Mouse (Mus musculus) embryo, embryonic 11.5 days (tissue): ENCODE measurements around the gene Zfp626.
"Not testable (repeated sequence)": the region's sequence is repeated elsewhere in the genome, so short reads cannot be mapped to it uniquely, and the experiment has no call there.

Experiments used
- DNase-seq: peaks from one replicate; pipeline ENCODE4 v3.0.0-alpha.2; 2012; ENCODE audit warnings: low read depth, low spot score

The Zfp626 gene

DNA sequence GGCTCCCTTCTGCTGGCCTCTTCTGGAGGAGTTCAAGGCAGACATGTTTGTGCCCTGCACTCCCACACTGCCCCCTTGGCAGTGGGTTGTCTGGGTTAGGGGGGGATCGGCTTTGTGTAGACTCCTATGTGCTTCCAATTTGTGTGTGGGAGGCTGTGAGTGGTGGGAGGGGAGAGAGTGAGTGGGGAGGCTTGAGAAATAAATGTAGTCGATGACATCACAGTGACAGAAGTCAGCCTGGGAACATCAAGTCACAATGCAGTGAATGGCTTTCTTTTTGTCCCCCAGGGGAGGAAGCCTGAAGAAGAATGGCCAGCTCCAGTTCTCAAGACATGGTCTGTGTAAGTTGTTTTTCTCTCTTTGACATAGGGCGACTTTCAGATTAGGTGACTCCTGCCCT, at the start of gene Zfp626:
Gene Zfp626 (plus strand): TSS at position 301 of the 400 bp plus-strand sequence.
- DNase-seq = not testable (repeated sequence)

DNA sequence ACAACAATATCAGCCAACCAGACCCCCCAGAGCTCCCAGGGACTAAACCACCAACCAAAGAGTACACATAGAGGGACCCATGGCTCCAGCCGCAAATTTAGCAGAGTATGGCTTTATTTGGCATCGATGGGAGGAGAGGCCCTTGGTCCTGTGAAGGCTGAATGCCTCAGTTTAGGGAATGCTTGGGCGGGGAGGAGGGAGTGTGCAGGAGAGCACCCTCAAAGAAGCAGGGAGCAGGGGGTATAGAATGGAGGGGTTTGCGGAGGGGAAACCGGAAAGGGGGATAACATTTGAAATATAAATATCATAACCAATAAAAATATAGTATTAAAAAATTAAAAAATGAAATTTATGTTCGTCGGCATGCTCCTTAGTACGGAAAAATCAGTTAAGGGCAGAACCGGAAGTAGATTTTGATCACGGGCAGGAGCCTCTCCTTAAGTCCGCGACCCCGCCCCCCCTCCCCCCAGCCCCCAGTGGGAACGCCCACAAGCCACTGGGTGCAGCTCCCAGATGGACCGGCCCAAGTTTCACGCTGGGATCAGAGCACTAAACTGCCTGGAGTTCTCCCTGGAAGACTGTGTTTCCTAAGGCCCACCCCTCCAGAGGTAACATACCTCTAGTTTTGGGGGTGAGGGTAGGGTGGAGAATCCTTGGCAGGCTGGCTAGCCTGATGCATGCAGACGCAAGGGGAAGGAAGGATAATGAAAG, 41.7 kb upstream of the Zfp626 start:
- DNase-seq = no peak

DNA sequence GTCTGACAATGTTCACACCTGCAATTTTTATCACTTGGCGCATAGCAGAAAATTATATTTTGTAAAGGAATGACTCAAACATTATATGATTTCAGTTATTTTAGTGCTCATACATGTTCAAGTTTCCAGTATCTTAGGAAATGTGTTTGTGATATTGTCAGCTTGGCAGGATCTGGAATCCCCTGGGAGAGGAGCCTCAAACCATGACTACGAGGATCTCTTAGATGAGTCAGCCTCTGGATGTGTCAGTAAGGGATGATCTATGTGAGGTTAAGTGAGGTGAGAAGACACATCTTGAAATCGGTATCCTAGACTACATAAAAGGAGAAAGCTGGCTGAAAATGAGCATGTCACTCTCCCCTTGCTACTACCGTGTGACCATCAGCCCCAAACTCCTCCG, 17.7 kb upstream of the Zfp626 start:
- no peak for DNase-seq

DNA sequence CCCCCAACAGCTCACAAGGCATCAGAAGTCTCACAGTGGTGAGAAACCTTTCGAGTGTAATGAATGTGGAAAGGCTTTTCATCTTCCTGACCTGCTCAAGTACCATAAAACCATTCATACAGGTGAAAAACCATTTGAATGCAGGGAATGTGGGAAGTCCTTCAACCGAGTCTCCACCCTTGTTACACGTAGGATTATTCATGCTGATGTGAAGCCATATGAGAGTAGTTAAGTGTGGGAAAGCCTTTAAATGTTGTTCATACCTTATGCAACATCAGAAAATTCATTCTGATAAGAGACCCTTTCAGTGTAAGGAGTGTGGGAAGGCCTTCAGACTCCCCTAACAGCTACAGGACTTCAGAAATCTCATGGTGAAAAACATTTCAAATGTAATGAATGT, 13.1 kb upstream of the Zfp626 start:
- not testable (repeated sequence) for DNase-seq

DNA sequence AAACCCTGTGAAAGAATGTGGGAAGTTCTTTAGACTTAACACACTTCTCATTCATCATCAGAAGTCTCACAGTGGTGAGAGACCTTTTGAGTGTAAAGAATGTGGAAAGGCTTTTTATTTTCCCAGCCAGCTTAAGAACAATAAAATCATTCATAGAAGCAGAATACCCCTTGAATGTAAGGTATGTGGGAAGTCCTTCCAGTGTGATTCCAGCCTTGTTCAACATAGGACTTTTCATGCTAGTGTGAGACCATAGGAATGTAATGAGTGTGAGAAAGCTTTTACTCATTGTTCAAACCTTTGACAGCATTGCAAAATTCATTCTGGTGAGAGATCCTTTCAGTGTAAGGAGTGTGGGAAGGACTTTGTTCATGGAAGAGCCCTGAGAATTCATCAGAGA, 12.4 kb upstream of the Zfp626 start:
- DNase-seq = no peak

DNA sequence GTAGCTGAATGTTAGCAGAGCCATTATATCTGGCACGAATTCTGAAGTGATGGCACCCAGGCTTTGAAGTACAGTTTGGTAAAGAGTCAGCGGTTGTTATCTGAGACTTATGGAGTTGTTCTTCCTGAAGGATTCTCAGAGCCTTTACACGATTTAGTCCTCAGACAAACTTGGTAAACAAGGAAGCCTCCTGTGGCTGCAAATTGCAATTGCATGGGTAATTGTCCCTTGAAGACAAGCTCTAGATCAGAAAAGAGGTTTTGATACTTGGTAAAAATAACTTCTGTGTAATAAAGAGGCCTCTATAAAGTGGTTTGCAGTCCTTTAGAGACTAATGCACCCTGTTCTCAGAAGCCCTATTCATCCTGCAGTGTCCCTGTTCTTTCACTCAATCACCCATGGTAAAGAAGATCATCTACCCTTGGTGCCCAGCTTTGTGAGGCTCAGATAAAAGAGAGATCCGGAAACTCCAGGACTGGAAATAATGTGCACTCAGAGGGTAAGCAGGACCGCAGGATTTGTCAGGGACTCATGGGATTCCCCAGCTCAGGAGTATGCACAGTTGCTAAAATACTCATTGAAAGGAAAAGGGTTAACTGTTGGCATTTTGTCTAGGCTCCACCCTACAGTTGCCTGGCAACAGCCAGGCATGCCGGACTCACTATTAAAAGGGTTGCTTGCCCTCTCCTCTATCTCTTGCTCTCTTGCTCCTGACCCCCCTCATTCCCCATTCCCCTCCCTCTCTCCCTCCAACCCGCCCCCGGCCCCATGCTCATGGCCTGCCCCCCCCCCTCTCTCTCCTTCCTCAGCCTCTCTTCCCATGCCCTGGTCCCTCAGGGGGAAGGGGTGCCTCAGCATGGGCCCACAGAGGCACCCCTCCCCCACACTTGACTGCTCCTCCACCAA, 8.8 kb upstream of the Zfp626 start:
- peak; percentile 41 for DNase-seq

DNA sequence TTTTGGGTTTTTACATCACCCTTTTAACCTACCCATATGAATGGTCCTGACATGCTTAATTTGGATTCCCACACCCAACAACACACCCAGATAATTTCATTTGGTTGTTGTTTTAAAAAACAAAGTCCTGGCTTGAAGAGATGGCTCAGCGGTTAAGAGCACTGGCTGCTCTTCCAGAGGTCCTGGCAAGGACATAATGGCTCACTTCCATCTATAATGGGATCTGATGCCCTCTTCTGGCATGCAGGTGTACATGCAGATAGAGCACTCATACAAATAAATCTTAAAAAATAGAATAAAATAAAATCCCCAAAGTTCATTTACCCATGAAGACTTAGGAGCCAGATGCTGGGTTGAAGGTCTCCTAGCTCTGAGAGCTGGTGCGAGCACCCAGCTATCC, 5.9 kb upstream of the Zfp626 start:
- no peak for DNase-seq

DNA sequence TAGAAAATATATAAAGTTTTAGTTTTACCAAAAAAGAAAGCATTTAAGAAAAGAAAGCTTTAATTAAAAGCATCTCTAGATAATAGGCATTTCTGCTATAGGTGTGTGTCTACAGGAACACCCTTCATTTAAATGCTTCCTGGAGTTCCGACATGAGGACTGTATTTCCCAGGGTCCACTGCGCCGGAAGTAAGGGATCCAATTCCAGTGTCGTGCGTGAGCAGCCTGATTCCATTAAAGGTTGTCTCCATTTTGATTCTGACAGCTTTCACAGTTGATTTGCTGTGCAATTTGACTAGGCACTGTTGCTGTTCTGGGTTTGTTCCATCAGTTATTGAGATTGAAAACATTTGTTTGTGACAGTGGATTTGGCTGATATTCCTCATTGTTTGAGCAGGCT, 4.0 kb upstream of the Zfp626 start:
- DNase-seq = no peak

DNA sequence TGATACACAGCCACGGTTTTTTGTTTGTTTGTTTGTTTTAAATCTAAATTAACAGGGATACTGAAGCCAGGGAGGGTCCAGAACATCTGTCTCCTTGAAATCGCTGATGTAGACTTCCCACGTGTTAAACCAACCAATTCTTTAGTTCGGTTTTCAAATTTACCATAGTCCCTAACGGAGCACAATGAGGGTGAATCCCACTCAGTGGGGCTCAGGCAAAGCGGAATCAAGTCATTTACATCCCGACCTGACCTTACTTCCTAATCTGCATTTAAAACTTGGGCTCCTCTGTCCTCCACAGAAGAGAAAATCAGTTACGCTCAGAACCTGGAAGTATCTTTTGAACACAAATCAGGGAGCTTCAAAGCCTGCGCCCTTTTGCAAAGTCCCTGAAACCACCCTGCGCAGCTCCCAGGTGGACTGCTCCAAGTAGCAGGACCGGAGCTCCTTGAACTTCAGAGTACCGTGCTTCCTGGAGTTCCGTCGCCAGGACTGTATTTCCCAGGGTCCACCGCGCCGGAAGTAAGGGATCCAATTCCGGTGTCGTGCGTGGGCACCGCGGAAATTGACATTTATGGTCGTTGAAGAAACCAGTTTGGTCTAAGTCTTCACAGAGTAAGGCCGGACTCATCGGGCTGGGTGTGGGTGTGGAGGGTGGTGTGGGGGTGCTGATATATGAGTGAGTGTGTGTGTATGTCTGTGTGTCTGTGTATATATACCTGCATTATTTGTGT, 2.5 kb upstream of the Zfp626 start:
- DNase-seq = peak; percentile 66

DNA sequence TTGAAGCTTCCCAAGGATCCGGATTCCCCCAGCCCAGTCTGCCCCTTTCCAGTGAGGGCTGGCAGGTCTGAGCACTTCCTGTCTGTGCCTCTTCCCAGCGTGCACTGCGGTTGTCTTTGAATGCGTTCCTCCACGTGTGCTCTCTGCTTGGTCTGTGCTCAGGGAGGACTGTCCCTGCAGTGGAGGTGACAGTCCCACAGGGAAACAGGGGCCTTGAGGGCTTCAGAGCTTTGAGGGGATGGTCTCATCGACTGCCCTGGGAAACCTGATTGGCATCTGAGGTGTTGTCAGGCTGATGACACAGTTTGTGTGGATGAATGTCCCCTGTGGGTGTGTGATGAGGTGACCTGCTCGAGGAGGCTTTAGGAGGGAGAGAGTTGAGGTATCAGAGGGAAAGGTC, 309 bp downstream of the Zfp626 start:
- DNase-seq = not testable (repeated sequence)

DNA sequence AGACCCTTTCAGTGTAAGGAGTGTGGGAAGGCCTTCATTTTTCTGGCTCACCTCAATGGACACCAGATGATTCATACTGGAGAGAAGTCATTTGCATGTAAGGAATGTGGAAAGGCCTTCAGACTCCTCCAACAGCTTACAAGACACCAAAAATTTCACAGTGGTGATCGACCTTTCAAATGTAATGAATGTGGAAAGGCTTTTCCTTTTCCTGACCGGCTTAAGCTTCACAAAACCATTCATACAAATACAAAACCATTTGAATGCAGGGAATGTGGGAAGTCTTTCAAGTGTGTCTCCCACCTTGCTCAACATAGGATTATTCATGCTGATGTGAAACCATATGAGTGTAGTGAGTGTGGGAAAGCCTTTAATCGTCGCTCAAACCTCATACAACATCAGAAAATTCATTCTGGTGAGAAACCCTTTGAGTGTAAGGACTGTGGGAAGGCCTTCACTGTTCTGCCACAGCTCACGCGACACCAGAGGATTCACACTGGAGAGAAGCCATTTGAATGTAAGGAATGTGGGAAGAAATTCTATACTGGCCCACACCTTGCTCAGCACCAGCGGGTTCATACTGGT, 11.6 kb downstream of the Zfp626 start:
- no peak for DNase-seq

DNA sequence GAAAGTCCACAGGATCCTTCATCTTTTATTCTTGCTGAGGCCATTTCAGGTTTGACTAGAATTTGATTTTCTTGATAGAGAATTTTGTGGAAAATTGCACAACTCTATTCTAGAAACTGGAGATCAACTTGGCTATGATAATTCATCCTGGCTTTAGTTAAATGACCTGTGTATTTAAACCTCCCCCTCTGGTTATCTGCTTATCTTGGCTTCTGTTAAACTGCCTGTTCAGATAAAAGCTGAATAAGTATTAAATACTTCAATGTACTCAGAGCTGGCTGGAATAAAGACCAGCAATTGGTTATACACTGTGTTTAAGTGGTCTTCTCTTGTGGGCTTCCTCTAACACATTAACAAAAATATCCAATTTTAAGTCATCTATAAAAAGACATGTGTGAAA, 15.6 kb downstream of the Zfp626 start:
- no peak for DNase-seq

DNA sequence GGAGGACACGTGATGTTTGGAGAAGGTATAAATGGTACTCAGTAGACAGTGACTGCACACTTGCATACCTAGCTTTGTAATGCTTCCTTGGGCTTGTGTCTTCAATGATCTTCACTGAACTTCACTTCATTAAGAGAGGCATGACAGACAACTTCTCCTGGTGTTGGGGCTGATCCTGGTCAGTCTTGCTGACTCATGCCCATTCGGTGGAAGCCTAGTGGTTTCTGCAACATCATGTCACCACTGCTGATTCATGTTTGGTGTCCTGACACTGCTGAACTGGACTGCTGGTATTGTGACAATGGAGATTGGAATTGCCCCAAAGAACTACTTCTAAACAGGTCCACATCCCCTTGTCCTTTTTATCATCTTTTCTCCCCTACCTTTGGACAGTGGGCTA, 27.1 kb downstream of the Zfp626 start:
- DNase-seq = no peak

DNA sequence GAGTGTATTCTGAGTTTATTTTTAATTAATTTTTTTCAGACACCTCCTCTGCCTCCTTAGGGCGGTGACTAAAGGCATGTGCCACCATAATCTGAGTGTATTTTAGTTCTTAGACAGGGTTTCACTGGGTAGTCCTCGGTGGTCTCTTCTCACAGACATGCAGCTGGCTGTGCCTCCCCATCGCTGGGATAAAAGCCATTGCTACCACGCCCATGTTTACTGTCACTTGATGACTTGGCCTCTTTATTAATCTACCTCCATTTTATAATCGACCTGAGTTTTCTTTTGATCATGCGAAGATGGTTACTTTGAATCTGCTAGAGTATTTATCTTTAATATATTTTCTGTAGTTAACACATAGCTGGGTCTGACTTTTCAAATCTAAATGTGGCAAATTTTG, 30.9 kb downstream of the Zfp626 start:
- no peak for DNase-seq

DNA sequence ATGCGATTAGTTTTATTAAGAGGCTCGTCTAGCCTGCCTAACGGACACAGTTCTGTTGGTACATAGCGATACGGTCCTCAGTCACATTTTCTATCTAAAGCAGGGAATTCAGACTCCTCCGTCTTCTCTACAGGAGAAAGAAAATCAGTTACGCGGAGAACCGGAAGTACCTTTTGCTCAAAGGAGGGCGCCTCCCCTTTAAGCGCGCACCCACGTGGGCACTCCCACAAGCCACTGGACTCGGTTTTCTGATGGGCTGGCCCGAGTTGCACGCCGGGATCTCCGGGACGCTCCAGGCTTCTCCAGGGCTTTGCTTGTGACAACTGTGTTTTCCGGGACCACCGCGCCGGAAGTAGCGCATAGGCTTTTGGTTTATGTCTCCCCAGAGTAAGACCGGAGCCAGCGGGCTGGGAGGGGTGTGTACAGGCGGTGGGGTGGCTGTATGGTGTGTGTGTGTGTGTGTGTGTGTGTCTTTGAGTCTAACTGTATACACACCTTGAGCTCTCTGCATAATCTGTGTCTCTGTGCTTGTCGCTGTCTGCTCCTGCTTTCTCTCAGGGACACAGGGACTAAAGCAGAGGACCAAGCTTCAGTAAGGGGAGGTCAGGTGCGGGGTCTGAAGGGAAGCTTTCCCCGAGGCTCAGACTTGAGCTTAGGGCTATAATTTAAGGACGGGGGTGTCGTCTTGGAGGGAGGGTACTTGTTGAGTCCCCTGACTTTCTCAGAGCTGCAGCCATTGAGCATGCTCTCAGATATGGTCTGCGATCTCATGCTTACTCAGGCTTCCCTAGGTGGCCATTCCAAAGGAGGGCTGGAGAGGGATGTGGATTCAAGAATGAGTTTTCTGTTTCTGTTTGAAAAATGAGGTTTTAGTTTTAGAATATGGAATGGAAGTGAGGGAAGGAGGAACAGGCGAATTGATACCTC, 31.6 kb downstream of the Zfp626 start, which contains the start of gene Zfp59:
Gene Zfp59 (plus strand): TSS at position 285 of the 927 bp plus-strand sequence.
- DNase-seq = peak; percentile 75

DNA sequence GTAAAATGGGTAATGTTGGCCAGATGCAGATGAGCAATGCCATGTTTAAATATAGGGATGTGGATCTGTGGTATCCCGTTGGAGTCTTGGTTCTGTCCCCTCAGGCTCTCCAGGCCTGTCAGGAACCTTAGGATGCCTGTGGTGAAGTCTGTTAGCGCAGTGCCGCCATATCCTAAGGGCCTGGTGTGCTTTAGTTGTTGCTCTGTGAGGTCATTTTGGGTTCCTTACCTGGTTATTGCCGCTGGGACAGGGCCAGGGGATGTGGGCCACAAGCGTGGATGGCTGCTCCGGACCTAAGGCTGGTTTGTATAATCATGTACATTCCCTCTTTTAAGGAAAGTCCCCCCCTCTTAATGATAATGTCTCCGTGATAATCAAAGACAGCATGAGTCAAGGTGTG, 32.6 kb downstream of the Zfp626 start:
- DNase-seq = no peak

DNA sequence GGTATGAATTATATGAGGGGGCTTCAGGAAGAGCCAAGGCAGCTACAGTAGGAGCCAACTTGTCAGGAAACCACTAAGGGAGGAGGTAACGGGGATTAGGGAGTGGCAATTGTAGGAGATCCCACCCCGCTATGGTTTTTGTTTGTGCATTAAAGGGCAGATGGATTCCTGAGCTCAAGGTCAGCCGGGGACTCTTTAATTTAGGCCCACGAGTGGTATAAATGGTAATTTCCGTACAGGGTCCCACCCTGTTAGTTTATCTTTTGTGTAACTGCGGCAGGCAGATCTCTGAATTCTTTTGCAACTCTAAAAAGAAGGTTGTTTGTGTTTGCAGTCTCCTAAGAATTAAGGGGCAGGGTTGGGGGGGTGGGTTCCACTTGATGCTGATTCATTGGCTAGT, 33.1 kb downstream of the Zfp626 start:
- DNase-seq = no peak

DNA sequence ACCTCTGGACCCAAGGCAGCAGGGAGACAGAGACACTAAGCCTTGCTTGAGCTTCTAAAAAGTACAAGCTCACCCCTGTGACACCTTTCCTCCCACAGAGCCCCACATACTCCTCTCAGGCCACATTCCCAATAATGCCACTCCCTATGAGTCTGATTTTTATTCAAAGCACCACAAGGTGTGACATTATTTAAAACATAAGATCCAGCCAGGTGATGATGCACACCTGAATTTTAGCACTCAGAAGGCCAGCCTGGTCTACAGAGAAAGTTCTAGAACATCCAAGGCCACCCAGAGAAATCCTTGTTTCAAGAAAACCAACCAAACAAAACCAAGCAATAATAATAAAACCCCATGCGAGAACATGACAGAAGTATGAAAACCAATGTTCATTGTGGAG, 50.2 kb downstream of the Zfp626 start, which contains the start of gene Zfp607a:
Gene Zfp607a (plus strand): TSS at position 301 of the 400 bp plus-strand sequence.
- DNase-seq = no peak

DNA sequence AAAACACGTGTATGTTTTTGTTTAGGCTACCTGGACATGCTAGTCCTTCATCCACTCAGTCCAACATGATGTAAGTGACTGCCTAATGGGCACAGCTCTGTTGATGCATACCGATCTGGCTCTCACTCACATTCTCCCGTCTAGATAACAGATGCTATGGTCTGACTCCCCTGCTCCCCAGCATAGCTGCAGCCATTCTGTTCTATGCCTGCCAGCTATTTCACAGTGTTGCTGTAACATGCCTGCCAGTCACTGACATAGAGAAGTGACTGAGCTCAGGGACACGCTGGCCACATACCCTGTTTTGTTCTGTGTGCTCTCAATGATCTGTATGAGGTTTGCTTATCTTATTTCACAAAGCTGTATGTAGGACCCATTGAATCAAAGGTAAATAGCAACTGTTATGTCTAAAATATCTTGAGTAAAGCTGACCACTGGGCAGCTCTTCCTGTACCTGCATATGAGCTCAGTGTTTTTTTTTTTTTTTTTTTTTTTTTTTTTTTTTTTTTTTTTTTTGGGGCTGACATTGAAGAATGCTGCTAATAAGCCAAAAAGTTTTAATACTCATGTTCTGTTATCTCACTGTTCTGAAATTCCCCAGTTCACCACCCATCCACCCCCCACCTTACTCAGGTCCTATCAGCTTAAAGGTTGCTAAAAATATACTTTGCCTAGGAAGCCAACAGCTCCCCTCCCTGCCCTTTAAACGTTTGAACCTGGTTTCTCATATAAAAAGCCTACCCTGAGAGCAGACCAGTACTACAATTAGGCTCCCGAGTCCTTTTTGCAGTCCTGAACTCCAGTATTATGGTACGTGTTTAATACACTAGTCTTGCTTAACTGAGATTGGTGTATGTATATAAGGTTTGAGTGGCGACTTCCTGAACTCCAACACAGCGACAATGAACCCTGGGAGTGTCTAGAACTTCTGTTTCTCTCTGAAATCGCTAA, 52.6 kb downstream of the Zfp626 start:
- DNase-seq = no peak
